Mouse (Mus musculus) stomach, postnatal 0 days (tissue): Measurements from ENCODE around the gene Mst1.

Experiments
- CTCF ChIP-seq: IDR thresholded peaks from 2 replicates; pipeline ENCODE4 v1.5.1; 2016; ENCODE audit warnings: antibody characterized with exemption, low read depth, mild to moderate bottlenecking, moderate library complexity
- EP300 ChIP-seq: optimal IDR thresholded peaks from 2 replicates; pipeline ENCODE3; 2016; ENCODE audit warnings: antibody characterized with exemption

GRCm38 (mm10) chr9:108121170-108121969, 41.1 kb downstream of the Mst1 start:
- TF ChIP-seq CTCF = no peak
- TF ChIP-seq EP300 = no peak
